Mouse (Mus musculus) lung, adult 2 months (tissue): ENCODE measurements around the gene Lpin1.

ENCODE experiments used
- CTCF ChIP-seq: fragments of 200-500 bp; IDR thresholded peaks from 2 replicates; pipeline ENCODE4 v1.5.1; 2011; ENCODE audit warnings: mild to moderate bottlenecking, low read length, control low read depth; ENCODE audit not compliant: insufficient read depth
- POLR2A ChIP-seq: fragments of 200-500 bp; IDR thresholded peaks from 2 replicates; pipeline ENCODE4 v1.6.1; 2011; ENCODE audit warnings: low read depth, mild to moderate bottlenecking, control low read depth, low read length, borderline replicate concordance; ENCODE audit errors: extremely low read depth

- no peak for TF ChIP-seq POLR2A
- no peak for TF ChIP-seq CTCF
Measured at GRCm38 (mm10) chr12:16541606-16542005, 69.2 kb downstream of the Lpin1 start.
